Mouse (Mus musculus) midbrain, embryonic 12.5 days (tissue): ENCODE results near the gene a. TPM values are rescaled to one million over a fixed set of nuclear protein-coding genes. Genes with fewer than 3 reads are reported as not detected.
"Not testable (repeated sequence)": the region's sequence is repeated elsewhere in the genome, so short reads cannot be mapped to it uniquely, and the experiment has no call there.

ENCODE experiments used
- ATAC-seq: fragments of 200-750 bp; cut with Nextera tagmentation; 2 replicates; pipeline ENCODE4 v1.8.0; 2017; ENCODE audit warnings: low read depth, moderate TSS enrichment, moderate library complexity; ENCODE audit not compliant: low FRiP score
- H3K27ac ChIP-seq: fragments of 300-500 bp; sonication (generic); replicated peaks from 2 replicates; pipeline ENCODE4 v1.5.1; 2016; ENCODE audit warnings: mild to moderate bottlenecking
- H3K27me3 ChIP-seq: fragments of 300-500 bp; sonication (generic); 2 replicates; pipeline ENCODE4 v1.6.1; 2016; ENCODE audit warnings: mild to moderate bottlenecking
- H3K36me3 ChIP-seq: fragments of 300-500 bp; sonication (generic); 2 replicates; pipeline ENCODE4 v1.6.1; 2016
- H3K4me1 ChIP-seq: fragments of 300-500 bp; sonication (generic); 2 replicates; pipeline ENCODE4 v1.6.1; 2016
- H3K4me2 ChIP-seq: fragments of 300-500 bp; sonication (generic); replicated peaks from 2 replicates; pipeline ENCODE4 v1.6.1; 2016; ENCODE audit warnings: mild to moderate bottlenecking, moderate library complexity
- H3K4me3 ChIP-seq: fragments of 300-500 bp; sonication (generic); 2 replicates; pipeline ENCODE4 v1.5.1; 2016; ENCODE audit warnings: mild to moderate bottlenecking
- H3K9ac ChIP-seq: fragments of 300-500 bp; sonication (generic); replicated peaks from 2 replicates; pipeline ENCODE4 v1.6.1; 2016; ENCODE audit warnings: mild to moderate bottlenecking, moderate library complexity
- H3K9me3 ChIP-seq: fragments of 300-500 bp; sonication (generic); 2 replicates; pipeline ENCODE4 v1.6.1; 2016; ENCODE audit warnings: mild to moderate bottlenecking
- WGBS: fragments of 180-500 bp; shearing (Covaris S2); methylation state at CpG from one replicate; pipeline ENCODE4 v1.1.7; 2016; 5-methylcytosine and 5-hydroxymethylcytosine counted together
- polyA plus RNA-seq: library from polyadenylated mRNA; unstranded; fragments of >200 nt; fragmentation: Nextera tagmentation; extraction: Ambion mirVana; gene quantifications from 2 replicates; pipeline ENCODE4 v1.2.1, GENCODE M21; 2016

The a gene
- polyA plus RNA-seq, 1 experiment from 2014 or later: 2.2 TPM

DNA sequence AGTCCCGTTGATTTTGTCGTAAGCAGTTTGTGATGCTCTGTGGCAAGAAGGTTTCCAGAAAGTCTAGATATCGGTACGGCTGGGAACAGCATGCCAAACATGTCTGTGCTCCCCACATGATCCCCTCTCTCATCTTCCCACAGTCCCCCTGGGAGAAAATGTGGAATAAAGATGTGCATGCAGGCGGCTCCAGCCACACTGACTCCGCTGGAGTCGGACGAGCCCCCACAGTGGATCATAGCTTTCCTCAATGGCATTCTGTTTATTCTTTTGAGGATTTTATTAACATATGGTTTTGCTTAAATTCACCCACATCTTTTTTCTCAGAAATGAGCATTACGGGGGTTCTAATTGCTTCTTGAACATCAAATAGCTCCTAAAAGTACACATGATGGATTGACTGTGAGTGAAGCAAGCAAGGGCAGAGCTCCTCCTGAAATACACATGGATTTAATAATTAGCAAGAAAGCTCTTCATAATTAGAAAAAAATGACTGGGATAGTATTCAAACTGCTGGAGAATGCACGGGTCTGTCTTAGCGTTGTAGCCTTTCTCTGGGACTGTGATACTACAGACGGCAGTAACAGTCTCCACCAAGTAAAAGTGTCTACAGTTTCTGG is 124.8 kb downstream of the a start:
- 78% methylated on average over 12 of the region's 12 CpGs for WGBS
- H3K27me3 ChIP-seq: no peaks in the 10 kb centered on the region
- H3K9me3 ChIP-seq: no peaks in the 10 kb centered on the region
- H3K4me3 ChIP-seq: no peak overlapping the region
- no peak overlapping the region for H3K27ac ChIP-seq
- H3K4me2 ChIP-seq: no peak overlapping the region
- no peak overlapping the region for H3K9ac ChIP-seq
- H3K4me1 ChIP-seq: no peaks in the 10 kb centered on the region
- no peak for ATAC-seq
- H3K36me3 ChIP-seq: no peaks in the 10 kb centered on the region

GRCm38 (mm10) chr2:154916547-154916946 is 125.3 kb downstream of the a start:
- no peak for ATAC-seq

DNA sequence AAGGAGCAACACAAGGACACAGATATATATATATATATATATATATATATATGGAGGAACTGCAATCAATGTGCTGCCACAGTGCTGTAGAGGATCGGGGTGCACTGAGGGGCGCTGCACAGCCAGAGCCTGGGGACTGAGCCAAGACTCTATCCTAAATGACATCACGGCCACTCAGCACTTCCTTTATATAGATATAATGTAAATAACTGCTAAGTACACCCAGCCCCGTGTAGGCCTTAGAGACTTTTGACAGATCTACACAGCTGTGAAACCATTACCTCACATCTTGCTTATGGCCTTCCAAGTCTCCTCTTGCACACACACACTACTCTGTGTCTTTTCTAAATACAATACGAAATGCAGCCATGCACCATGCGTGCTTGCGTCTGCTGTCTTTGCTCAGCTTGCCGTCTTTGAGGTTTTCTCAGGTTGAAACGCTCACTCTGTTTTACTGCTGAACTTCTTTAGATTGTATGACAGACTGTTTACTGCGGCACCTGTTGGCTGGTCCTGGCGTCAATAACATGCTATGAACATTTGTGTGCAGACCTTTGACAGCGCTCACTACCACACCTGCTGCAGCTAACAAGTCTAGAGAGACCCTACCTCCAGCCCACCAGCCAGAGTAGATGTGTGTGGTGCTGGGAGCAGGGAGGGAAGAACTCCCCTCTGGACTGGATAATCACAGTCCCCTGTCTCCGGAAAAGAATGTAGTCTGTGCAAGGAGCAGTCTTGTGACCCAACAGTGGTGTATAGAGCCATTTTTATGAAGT is 126.9 kb downstream of the a start:
- no peaks in the 10 kb centered on the region for H3K36me3 ChIP-seq
- no peaks in the 10 kb centered on the region for H3K9me3 ChIP-seq
- no peaks in the 10 kb centered on the region for H3K4me1 ChIP-seq
- no peak for ATAC-seq
- 88% methylated on average over 13 of the region's 13 CpGs for WGBS
- H3K4me2 ChIP-seq: no peak overlapping the region
- H3K27me3 ChIP-seq: no peaks in the 10 kb centered on the region
- H3K9ac ChIP-seq: no peak overlapping the region
- H3K4me3 ChIP-seq: no peak overlapping the region
- H3K27ac ChIP-seq: no peak overlapping the region

More at GRCm38 (mm10) chr2:154916547-154916946, 125.3 kb downstream of the a start:
- Histone ChIP-seq H3K9ac (no peak overlapping the region), H3K4me1 (no peaks in the 10 kb centered on the region), H3K27ac (no peak overlapping the region), H3K4me3 (no peak overlapping the region), H3K9me3 (no peaks in the 10 kb centered on the region), H3K27me3 (no peaks in the 10 kb centered on the region), H3K4me2 (no peak overlapping the region), H3K36me3 (no peaks in the 10 kb centered on the region)
- 17% methylated on average over 2 of the region's 2 CpGs for WGBS

GRCm38 (mm10) chr2:154920896-154921295 is 129.7 kb downstream of the a start:
- H3K4me2 ChIP-seq: no peak overlapping the region
- H3K4me3 ChIP-seq: no peak overlapping the region
- H3K27me3 ChIP-seq: no peaks in the 10 kb centered on the region
- no peak overlapping the region for H3K9ac ChIP-seq
- no peak for ATAC-seq
- peaks cover 6% of the 10 kb centered on the region; the same call in 1 of the 2 replicates for H3K4me1 ChIP-seq
- no peak overlapping the region for H3K27ac ChIP-seq
- WGBS: 91% methylated on average over 7 of the region's 7 CpGs
- H3K9me3 ChIP-seq: no peaks in the 10 kb centered on the region
- H3K36me3 ChIP-seq: no peaks in the 10 kb centered on the region

GRCm38 (mm10) chr2:154922134-154922533 is 130.9 kb downstream of the a start:
- not testable (repeated sequence) for H3K9ac ChIP-seq, H3K4me2 ChIP-seq, H3K4me3 ChIP-seq, H3K36me3 ChIP-seq, H3K27ac ChIP-seq, H3K27me3 ChIP-seq, H3K9me3 ChIP-seq, H3K4me1 ChIP-seq, ATAC-seq
- WGBS: no CpG with 5 or more reads among the region's 4 CpGs

- H3K4me2 ChIP-seq: no peak overlapping the region
- no peaks in the 10 kb centered on the region for H3K36me3 ChIP-seq
- H3K4me1 ChIP-seq: peaks cover 13% of the 10 kb centered on the region; the same call in 1 of the 2 replicates
- H3K9ac ChIP-seq: no peak overlapping the region
- no peak overlapping the region for H3K4me3 ChIP-seq
- no peaks in the 10 kb centered on the region for H3K27me3 ChIP-seq
- WGBS: 42% methylated on average over 7 of the region's 7 CpGs
- no peak for ATAC-seq
- no peaks in the 10 kb centered on the region for H3K9me3 ChIP-seq
- H3K27ac ChIP-seq: no peak overlapping the region
Observed at GRCm38 (mm10) chr2:154925411-154926031, 134.3 kb downstream of the a start.

DNA sequence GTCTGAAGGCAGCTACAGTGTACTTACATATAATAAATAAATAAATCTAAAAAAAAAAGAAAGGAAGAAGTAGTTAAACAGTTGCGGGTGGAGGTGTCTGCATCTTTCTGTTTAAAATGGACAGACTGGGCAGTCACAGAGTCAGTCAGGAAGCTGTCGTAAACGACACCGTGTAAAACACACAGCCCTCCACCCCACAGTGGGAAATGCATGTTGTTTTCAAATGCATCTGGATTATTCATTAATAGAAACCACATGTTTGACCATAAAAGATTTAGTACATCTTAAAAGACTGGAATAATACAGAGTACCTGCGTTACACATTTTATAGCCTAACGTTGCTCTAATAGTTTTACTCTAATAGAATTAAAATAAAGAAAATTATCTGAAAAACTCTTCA is 135.6 kb downstream of the a start:
- no peak for ATAC-seq
- no peak overlapping the region for H3K4me3 ChIP-seq
- H3K4me2 ChIP-seq: no peak overlapping the region
- WGBS: 83% methylated on average over 6 of the region's 6 CpGs
- H3K27me3 ChIP-seq: no peaks in the 10 kb centered on the region
- H3K4me1 ChIP-seq: peaks cover 13% of the 10 kb centered on the region; the same call in 1 of the 2 replicates
- H3K27ac ChIP-seq: no peak overlapping the region
- H3K9me3 ChIP-seq: no peaks in the 10 kb centered on the region
- H3K9ac ChIP-seq: no peak overlapping the region
- H3K36me3 ChIP-seq: no peaks in the 10 kb centered on the region

GRCm38 (mm10) chr2:154928298-154928697 is 137.1 kb downstream of the a start:
- ATAC-seq: no peak
- 38% methylated on average over 2 of the region's 2 CpGs for WGBS
- Histone ChIP-seq H3K4me1 (peaks cover 13% of the 10 kb centered on the region; the same call in 1 of the 2 replicates), H3K4me3 (no peak overlapping the region), H3K36me3 (no peaks in the 10 kb centered on the region), H3K27me3 (no peaks in the 10 kb centered on the region), H3K9ac (no peak overlapping the region), H3K27ac (no peak overlapping the region), H3K9me3 (no peaks in the 10 kb centered on the region), H3K4me2 (no peak overlapping the region)

GRCm38 (mm10) chr2:154933884-154934283 is 142.7 kb downstream of the a start:
- no peaks in the 10 kb centered on the region for H3K4me1 ChIP-seq
- no peaks in the 10 kb centered on the region for H3K9me3 ChIP-seq
- H3K36me3 ChIP-seq: no peaks in the 10 kb centered on the region
- WGBS: 68% methylated on average over 4 of the region's 4 CpGs
- no peak for ATAC-seq
- no peak overlapping the region for H3K4me2 ChIP-seq
- H3K27me3 ChIP-seq: no peaks in the 10 kb centered on the region
- no peak overlapping the region for H3K4me3 ChIP-seq
- no peak overlapping the region for H3K9ac ChIP-seq
- no peak overlapping the region for H3K27ac ChIP-seq

DNA sequence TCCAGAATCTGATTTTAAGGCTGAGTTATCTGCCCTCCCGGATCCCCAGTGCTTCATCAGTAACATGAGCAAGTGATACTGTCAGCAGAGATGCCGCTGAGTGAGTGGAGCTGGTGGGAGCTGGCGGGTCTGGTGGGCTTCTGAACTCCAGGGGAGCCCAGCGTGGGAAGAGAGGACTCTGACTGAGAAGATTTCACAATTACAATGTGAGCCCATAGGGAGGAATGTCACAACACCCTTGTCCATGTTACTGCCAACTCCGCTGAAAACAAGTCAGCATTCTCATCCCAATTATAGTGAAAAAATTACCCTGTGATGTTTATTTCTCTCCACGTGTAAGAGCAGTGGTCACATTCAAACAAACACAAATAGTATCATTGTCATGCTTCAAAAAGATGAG is 144.9 kb downstream of the a start:
- WGBS: 74% methylated on average over 6 of the region's 6 CpGs
- Histone ChIP-seq H3K4me1 (no peaks in the 10 kb centered on the region), H3K27ac (no peak overlapping the region), H3K9ac (no peak overlapping the region), H3K36me3 (no peaks in the 10 kb centered on the region), H3K4me2 (no peak overlapping the region), H3K9me3 (no peaks in the 10 kb centered on the region), H3K27me3 (no peaks in the 10 kb centered on the region), H3K4me3 (no peak overlapping the region)
- no peak for ATAC-seq

DNA sequence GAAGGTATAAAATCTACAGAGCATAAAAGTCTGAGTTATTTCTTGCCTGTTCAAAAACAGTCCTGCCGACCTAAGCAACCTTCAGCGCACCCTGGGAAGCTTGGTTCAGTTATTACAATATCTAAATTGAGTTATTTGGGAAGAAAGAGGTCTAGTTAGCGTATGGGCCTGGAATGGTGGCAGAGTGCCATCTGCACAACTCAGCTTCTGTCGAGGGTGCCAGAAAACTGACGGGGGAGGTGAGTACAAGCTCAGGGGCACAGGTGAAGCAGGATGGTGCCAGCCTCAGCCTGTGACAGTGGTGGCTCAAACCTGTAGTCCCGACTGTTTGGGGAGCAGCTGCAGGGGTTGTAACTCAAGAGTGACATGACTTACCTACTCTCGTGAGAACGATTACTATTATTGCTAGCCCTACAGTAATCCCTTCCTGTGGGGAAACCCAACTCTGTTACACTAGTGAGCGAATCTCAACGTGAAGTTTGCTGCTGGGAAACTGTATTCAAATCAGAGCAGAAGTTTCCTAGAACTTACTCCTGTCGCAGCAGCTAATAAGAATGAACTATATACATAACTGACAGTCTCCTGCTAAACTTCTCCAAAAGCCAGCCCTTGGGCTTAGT is 145.4 kb downstream of the a start:
- Histone ChIP-seq H3K27me3 (no peaks in the 10 kb centered on the region; the same call in 1 of the 2 replicates), H3K9me3 (no peaks in the 10 kb centered on the region), H3K27ac (no peak overlapping the region), H3K4me2 (no peak overlapping the region), H3K36me3 (no peaks in the 10 kb centered on the region), H3K9ac (no peak overlapping the region), H3K4me1 (0 out of 2 replicates have a peak, but pooled peaks cover 4% of the 10 kb centered on the region), H3K4me3 (no peak overlapping the region)
- WGBS: 80% methylated on average over 11 of the region's 11 CpGs
- ATAC-seq: no peak
